Mouse (Mus musculus): ENCODE data around the gene Zrsr2. TPM values are rescaled to one million over a fixed set of nuclear protein-coding genes. Genes with fewer than 3 reads are reported as not detected.

Gene Zrsr2
- polyA plus RNA-seq, 1 experiment from 2014 or later = 42.8 TPM

GRCm38 (mm10) chrX:163897354-163897753 lies 61.1 kb downstream of the Zrsr2 start:
- POLR2A ChIA-PET = no interaction called here
- ATAC-seq = no peak
- in situ Hi-C loops (cut with MboI; ENCODE audit: low pct_unique_long_range_greater_than_20kb) = no loop called here

DNA sequence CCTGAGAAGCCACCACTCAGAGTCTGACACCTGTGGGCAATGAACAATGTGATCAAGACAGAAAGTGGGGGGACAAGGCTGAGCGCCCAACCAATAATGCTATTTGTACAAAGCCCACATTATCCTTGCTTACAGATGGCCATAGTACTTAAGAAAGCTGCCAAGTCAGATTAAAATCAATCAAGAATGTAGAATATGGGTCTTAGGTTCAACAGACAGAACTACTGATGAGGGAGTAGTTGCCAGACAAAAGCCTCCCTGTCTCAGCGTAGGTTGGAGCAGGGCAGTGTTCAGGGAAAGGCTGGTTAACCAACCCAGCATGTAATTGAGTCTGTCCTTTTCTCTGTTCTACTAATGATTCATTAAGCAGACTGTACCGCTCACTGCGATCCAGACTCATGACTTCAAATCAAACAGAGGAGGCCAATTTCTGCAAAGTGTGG lies 72.9 kb downstream of the Zrsr2 start:
- peaks cover 15% of the 10 kb centered on the region for H3K27me3 ChIP-seq
- TF ChIP-seq CTCF (IDR thresholded peaks at IDR 0.05) = no peak
- ChIA-PET CTCF (no interaction called here), POLR2A (no interaction called here)
- no peak for DNase-seq (ENCODE audit: low read depth, low spot score)
- no peak for ATAC-seq
- in situ Hi-C loops (cut with MboI; ENCODE audit: low pct_unique_long_range_greater_than_20kb) = no loop called here

More at GRCm38 (mm10) chrX:163897354-163897753, 61.1 kb downstream of the Zrsr2 start:
- no peak for TF ChIP-seq CTCF (IDR thresholded peaks at IDR 0.05)
- DNase-seq (ENCODE audit: low read depth, low spot score) = no peak
- peaks cover 18% of the 10 kb centered on the region for H3K27me3 ChIP-seq
- CTCF ChIA-PET = no interaction called here

Other genes with a start within 250 kb of the Zrsr2 start
- not detected for gene Rnf138rt1, start 197.3 kb downstream of the Zrsr2 start, polyA plus RNA-seq (2021)
- 12.3 TPM for gene Ap1s2, start 49.6 kb downstream of the Zrsr2 start, polyA plus RNA-seq (2021)
- gene Car5b, start 69.3 kb upstream of the Zrsr2 start, polyA plus RNA-seq (2021) = 23.8 TPM
- 7.6 TPM for gene Siah1b, start 117.8 kb upstream of the Zrsr2 start, polyA plus RNA-seq (2021)
- not detected for gene Cltrn, start 130.2 kb upstream of the Zrsr2 start, polyA plus RNA-seq (2021)
- 0.24 TPM for gene Ace2, start 180.7 kb upstream of the Zrsr2 start, polyA plus RNA-seq (2021)